Mouse (Mus musculus) forebrain, embryonic 10.5 days (tissue): ENCODE measurements at regions not wholly inside any gene's neighbourhood (a gene's known extent, or its start where the extent isn't known, plus 50 kb on each side); places are given as distances from the start of the nearest gene placed in this dataset.

Source experiments
- DNase-seq: peaks from one replicate; pipeline ENCODE4 v3.0.0-alpha.2; 2017; ENCODE audit warnings: low spot score; ENCODE audit errors: extremely low spot score
- H3K27ac ChIP-seq: fragments of 300-500 bp; sonication (generic); 2 replicates; pipeline ENCODE4 v1.5.1; 2016; ENCODE audit warnings: mild to moderate bottlenecking
- H3K27me3 ChIP-seq: fragments of 300-500 bp; sonication (generic); 2 replicates; pipeline ENCODE4 v1.6.1; 2016; ENCODE audit warnings: mild to moderate bottlenecking; ENCODE audit not compliant: poor library complexity, severe bottlenecking
- H3K36me3 ChIP-seq: fragments of 300-500 bp; sonication (generic); replicated peaks from 2 replicates; pipeline ENCODE4 v1.6.1; 2016; ENCODE audit warnings: mild to moderate bottlenecking, moderate library complexity
- H3K4me1 ChIP-seq: fragments of 300-500 bp; sonication (generic); 2 replicates; pipeline ENCODE4 v1.6.1; 2016
- H3K4me3 ChIP-seq: fragments of 300-500 bp; sonication (generic); 2 replicates; pipeline ENCODE4 v1.5.1; 2016; ENCODE audit warnings: mild to moderate bottlenecking, moderate library complexity
- H3K9me3 ChIP-seq: fragments of 300-500 bp; sonication (generic); 2 replicates; pipeline ENCODE4 v1.6.1; 2016; ENCODE audit warnings: mild to moderate bottlenecking, moderate library complexity
- WGBS: fragments of 180-500 bp; shearing (Covaris S2); methylation state at CpG from one replicate; pipeline ENCODE4 v1.1.7; 2016; 5-methylcytosine and 5-hydroxymethylcytosine counted together

GRCm38 (mm10) chr17:68916531-68916930 lies 90.1 kb downstream of the Tmem200c start:
- Histone ChIP-seq H3K27ac (no peak overlapping the region), H3K4me1 (no peaks in the 10 kb centered on the region), H3K4me3 (no peak overlapping the region), H3K36me3 (no peaks in the 10 kb centered on the region), H3K27me3 (no peaks in the 10 kb centered on the region), H3K9me3 (no peaks in the 10 kb centered on the region)
- DNase-seq, result no peak
- WGBS, result 91% methylated on average over 2 of the region's 2 CpGs

- DNase-seq, result no peak
- Histone ChIP-seq H3K9me3 (no peaks in the 10 kb centered on the region), H3K4me1 (no peaks in the 10 kb centered on the region), H3K36me3 (no peaks in the 10 kb centered on the region), H3K27me3 (no peaks in the 10 kb centered on the region), H3K27ac (no peak overlapping the region), H3K4me3 (no peak overlapping the region)
- WGBS, result 93% methylated on average over 5 of the region's 5 CpGs
These were observed 91.8 kb downstream of the Tmem200c start for GRCm38 (mm10) chr17:68918228-68918627.

GRCm38 (mm10) chr17:68923271-68923670 lies 96.8 kb downstream of the Tmem200c start:
- no peaks in the 10 kb centered on the region for H3K9me3 ChIP-seq
- no peak overlapping the region for H3K4me3 ChIP-seq
- no peaks in the 10 kb centered on the region for H3K27me3 ChIP-seq
- DNase-seq, result no peak
- no peak overlapping the region for H3K27ac ChIP-seq
- 82% methylated on average over 5 of the region's 5 CpGs for WGBS
- no peaks in the 10 kb centered on the region for H3K4me1 ChIP-seq
- no peaks in the 10 kb centered on the region for H3K36me3 ChIP-seq

GRCm38 (mm10) chr17:68927418-68927817 lies 101.0 kb downstream of the Tmem200c start:
- no peak for DNase-seq
- WGBS, result 85% methylated on average over 6 of the region's 6 CpGs
- Histone ChIP-seq H3K4me3 (no peak overlapping the region), H3K36me3 (no peaks in the 10 kb centered on the region), H3K27ac (no peak overlapping the region), H3K4me1 (no peaks in the 10 kb centered on the region), H3K27me3 (no peaks in the 10 kb centered on the region), H3K9me3 (no peaks in the 10 kb centered on the region)

- H3K36me3 ChIP-seq, result no peaks in the 10 kb centered on the region
- H3K4me1 ChIP-seq, result no peaks in the 10 kb centered on the region
- no peak overlapping the region for H3K4me3 ChIP-seq
- no peaks in the 10 kb centered on the region for H3K9me3 ChIP-seq
- DNase-seq, result no peak
- 82% methylated on average over 6 of the region's 6 CpGs for WGBS
- H3K27ac ChIP-seq, result no peak overlapping the region
- no peaks in the 10 kb centered on the region for H3K27me3 ChIP-seq
These were observed 102.3 kb downstream of the Tmem200c start for GRCm38 (mm10) chr17:68928691-68929090.

GRCm38 (mm10) chr17:68933265-68933664 lies 106.8 kb downstream of the Tmem200c start:
- Histone ChIP-seq H3K27ac (no peak overlapping the region), H3K27me3 (no peaks in the 10 kb centered on the region), H3K4me1 (no peaks in the 10 kb centered on the region), H3K36me3 (no peaks in the 10 kb centered on the region), H3K4me3 (no peak overlapping the region), H3K9me3 (no peaks in the 10 kb centered on the region)
- 96% methylated on average over 7 of the region's 7 CpGs for WGBS
- no peak for DNase-seq

GRCm38 (mm10) chr17:68934066-68934465 lies 107.6 kb downstream of the Tmem200c start:
- H3K27me3 ChIP-seq, result no peaks in the 10 kb centered on the region
- no peaks in the 10 kb centered on the region for H3K36me3 ChIP-seq
- no peaks in the 10 kb centered on the region for H3K9me3 ChIP-seq
- no peaks in the 10 kb centered on the region for H3K4me1 ChIP-seq
- 89% methylated on average over 10 of the region's 10 CpGs for WGBS
- no peak overlapping the region for H3K4me3 ChIP-seq
- no peak overlapping the region for H3K27ac ChIP-seq
- no peak for DNase-seq

- 90% methylated on average over 4 of the region's 4 CpGs for WGBS
- H3K4me1 ChIP-seq, result no peaks in the 10 kb centered on the region
- no peaks in the 10 kb centered on the region for H3K27me3 ChIP-seq
- H3K4me3 ChIP-seq, result no peak overlapping the region
- no peak for DNase-seq
- H3K27ac ChIP-seq, result no peak overlapping the region
- H3K36me3 ChIP-seq, result no peaks in the 10 kb centered on the region
- no peaks in the 10 kb centered on the region for H3K9me3 ChIP-seq
These were observed 109.6 kb downstream of the Tmem200c start for GRCm38 (mm10) chr17:68936016-68936415.

- Histone ChIP-seq H3K9me3 (no peaks in the 10 kb centered on the region), H3K4me1 (no peaks in the 10 kb centered on the region), H3K4me3 (no peak overlapping the region), H3K36me3 (no peaks in the 10 kb centered on the region), H3K27me3 (no peaks in the 10 kb centered on the region), H3K27ac (no peak overlapping the region)
- DNase-seq, result no peak
- WGBS, result 93% methylated on average over 2 of the region's 2 CpGs
These were observed 119.2 kb upstream of the Epb41l3 start for GRCm38 (mm10) chr17:68956275-68956674.

- H3K4me3 ChIP-seq, result no peak overlapping the region
- no peaks in the 10 kb centered on the region for H3K4me1 ChIP-seq
- no peaks in the 10 kb centered on the region for H3K9me3 ChIP-seq
- no peak overlapping the region for H3K27ac ChIP-seq
- no peaks in the 10 kb centered on the region for H3K36me3 ChIP-seq
- no peaks in the 10 kb centered on the region for H3K27me3 ChIP-seq
- WGBS, result 87% methylated on average over 2 of the region's 2 CpGs
- DNase-seq, result no peak
These were observed 114.3 kb upstream of the Epb41l3 start for GRCm38 (mm10) chr17:68961160-68961559.

- Histone ChIP-seq H3K4me1 (0 out of 2 replicates have a peak, but pooled peaks cover 3% of the 10 kb centered on the region), H3K27me3 (no peaks in the 10 kb centered on the region), H3K27ac (no peak overlapping the region), H3K4me3 (no peak overlapping the region), H3K36me3 (no peaks in the 10 kb centered on the region), H3K9me3 (no peaks in the 10 kb centered on the region)
- no peak for DNase-seq
- WGBS, result 82% methylated on average over 13 of the region's 13 CpGs
These were observed 99.9 kb upstream of the Epb41l3 start for GRCm38 (mm10) chr17:68975606-68976005.

- H3K9me3 ChIP-seq, result no peaks in the 10 kb centered on the region
- WGBS, result 89% methylated on average over 9 of the region's 9 CpGs
These were observed 97.3 kb upstream of the Epb41l3 start for GRCm38 (mm10) chr17:68978151-68978550.

GRCm38 (mm10) chr17:68981120-68981519 lies 94.4 kb upstream of the Epb41l3 start:
- Histone ChIP-seq H3K9me3 (no peaks in the 10 kb centered on the region), H3K4me1 (no peaks in the 10 kb centered on the region), H3K27me3 (no peaks in the 10 kb centered on the region), H3K36me3 (no peaks in the 10 kb centered on the region), H3K27ac (no peak overlapping the region), H3K4me3 (no peak overlapping the region)
- WGBS, result 95% methylated on average over 11 of the region's 11 CpGs
- no peak for DNase-seq

More at GRCm38 (mm10) chr17:68978151-68978550, 97.3 kb upstream of the Epb41l3 start:
- DNase-seq, result no peak
- H3K27me3 ChIP-seq, result no peaks in the 10 kb centered on the region
- no peak overlapping the region for H3K27ac ChIP-seq
- 0 out of 2 replicates have a peak, but pooled peaks cover 3% of the 10 kb centered on the region for H3K4me1 ChIP-seq
- no peaks in the 10 kb centered on the region for H3K36me3 ChIP-seq
- H3K4me3 ChIP-seq, result no peak overlapping the region

GRCm38 (mm10) chr17:68982094-68982493 lies 93.4 kb upstream of the Epb41l3 start:
- Histone ChIP-seq H3K4me3 (no peak overlapping the region), H3K27ac (no peak overlapping the region), H3K9me3 (no peaks in the 10 kb centered on the region), H3K4me1 (no peaks in the 10 kb centered on the region), H3K36me3 (no peaks in the 10 kb centered on the region), H3K27me3 (no peaks in the 10 kb centered on the region)
- 92% methylated on average over 6 of the region's 6 CpGs for WGBS
- DNase-seq, result no peak
